In genomic region chr5:96881613-96882012, GRCm38 (mm10) we compare ENCODE assay signal across 13 mouse cellular contexts.
DNase-seq lines count a peak whose midpoint lies in the region.
"Had no signal": no experiment of that assay in that cellular context is flagged by ENCODE, and none has a peak within 500 bp of the region (broad histone marks: within the 10 kb centered on the region; RNA-seq: fewer than 3 reads in every experiment).

No protein-coding gene starts in this region.

- intact Hi-C loops in heart, postnatal 10 days (cut with DNase I) = no loop called here

- no peaks in the 10 kb centered on the region for H3K9me3 ChIP-seq in limb, embryonic 10.5 days (replicated peaks)

- DNase-seq in heart, adult 11 months = peak; percentile 62
- no peak for DNase-seq in heart, postnatal 10 days
- DNase-seq in A20 (ENCODE audit: low read depth, low spot score) = peak; percentile 29
- DNase-seq in limb, embryonic 10.5 days (ENCODE audit: low spot score) = no peak
- peak; percentile 9 for DNase-seq in telencephalon, adult 2 months (ENCODE audit: low read depth, low spot score)
- DNase-seq in kidney, postnatal 36 days = no peak
- no peak for DNase-seq in right cerebral cortex, adult 2 months (ENCODE audit: low spot score in 2 of 2)
- DNase-seq: cerebellum, adult 18-20 months; cerebellum, adult 9-11 months had no signal

- no peak overlapping the region for H3K4me3 ChIP-seq in limb, embryonic 10.5 days
- H3K4me3 ChIP-seq: embryonic facial prominence, embryonic 15.5 days; erythroblast, embryonic 14.5 days; heart, embryonic 13.5 days; hindbrain, embryonic 12.5 days had no signal

- H3K27ac ChIP-seq in limb, embryonic 10.5 days = peak overlapping the region; percentile 2; the same call in 1 of the 2 replicates
- H3K27ac ChIP-seq: embryonic facial prominence, embryonic 15.5 days; heart, embryonic 13.5 days; hindbrain, embryonic 12.5 days had no signal

- 0 out of 2 replicates have a peak, but pooled peaks cover 6% of the 10 kb centered on the region for H3K4me1 ChIP-seq in limb, embryonic 10.5 days
- H3K4me1 ChIP-seq: embryonic facial prominence, embryonic 15.5 days; hindbrain, embryonic 12.5 days had no signal

- no peaks in the 10 kb centered on the region for H3K36me3 ChIP-seq in limb, embryonic 10.5 days
- H3K36me3 ChIP-seq: embryonic facial prominence, embryonic 15.5 days; heart, embryonic 13.5 days; hindbrain, embryonic 12.5 days had no signal

- H3K27me3 ChIP-seq in limb, embryonic 10.5 days (ENCODE audit: low read depth, poor library complexity, severe bottlenecking) = no peaks in the 10 kb centered on the region
- H3K27me3 ChIP-seq: embryonic facial prominence, embryonic 15.5 days; heart, embryonic 13.5 days; hindbrain, embryonic 12.5 days had no signal

- 54% methylated on average over 3 of the region's 3 CpGs for WGBS in limb, embryonic 10.5 days

Comparison
In these comparisons a context has a peak if more than half of its experiments do, and no peak if none do; other contexts are left out.
1. DNase-seq: peak in heart, adult 11 months (single experiment), A20 (single experiment) and telencephalon, adult 2 months (single experiment); none in heart, postnatal 10 days (0 of 2), limb, embryonic 10.5 days (single experiment), kidney, postnatal 36 days (0 of 2) and right cerebral cortex, adult 2 months (0 of 2).